Mouse (Mus musculus) neural tube, embryonic 14.5 days (tissue): Measurements from ENCODE around the gene Zbtb40. TPM values are rescaled to one million over a fixed set of nuclear protein-coding genes. Genes with fewer than 3 reads are reported as not detected.

ENCODE experiments used
- ATAC-seq: fragments of 200-750 bp; cut with Nextera tagmentation; 2 replicates; pipeline ENCODE4 v1.8.0; 2017; ENCODE audit warnings: low read depth, mild to moderate bottlenecking, moderate TSS enrichment, moderate library complexity
- H3K27ac ChIP-seq: fragments of 300-500 bp; sonication (generic); 2 replicates; pipeline ENCODE4 v1.5.1; 2014; ENCODE audit warnings: low read depth, mild to moderate bottlenecking, control low read depth, low read length, moderate library complexity, mixed read lengths
- H3K27me3 ChIP-seq: fragments of 300-500 bp; sonication (generic); 2 replicates; pipeline ENCODE4 v1.6.1; 2014; ENCODE audit warnings: low read length; ENCODE audit not compliant: control insufficient read depth, insufficient read depth
- H3K36me3 ChIP-seq: fragments of 300-500 bp; sonication (generic); 2 replicates; pipeline ENCODE4 v1.6.1; 2014; ENCODE audit warnings: low read length, mixed read lengths; ENCODE audit not compliant: control insufficient read depth, insufficient read depth
- H3K4me1 ChIP-seq: fragments of 300-500 bp; sonication (generic); 2 replicates; pipeline ENCODE4 v1.6.1; 2014; ENCODE audit warnings: low read length; ENCODE audit not compliant: control insufficient read depth, insufficient read depth
- H3K4me2 ChIP-seq: fragments of 300-500 bp; sonication (generic); 2 replicates; pipeline ENCODE4 v1.6.1; 2014; ENCODE audit warnings: mild to moderate bottlenecking, low read depth, low read length, control low read depth
- H3K4me3 ChIP-seq: fragments of 300-500 bp; sonication (generic); 2 replicates; pipeline ENCODE4 v1.5.1; 2014; ENCODE audit warnings: low read depth, low read length, control low read depth, mixed read lengths
- H3K9ac ChIP-seq: fragments of 300-500 bp; sonication (generic); replicated peaks from 2 replicates; pipeline ENCODE4 v1.6.1; 2014; ENCODE audit warnings: low read depth, mild to moderate bottlenecking, control low read depth, low read length, mixed read lengths
- H3K9me3 ChIP-seq: fragments of 300-500 bp; sonication (generic); 2 replicates; pipeline ENCODE4 v1.6.1; 2016; ENCODE audit warnings: low read length; ENCODE audit not compliant: control insufficient read depth
- WGBS: fragments of 180-500 bp; shearing (Covaris S2); extraction: QIAGEN DNeasy Blood & Tissue Kit; methylation state at CpG from one replicate; pipeline ENCODE4 v1.1.7; 2014; 5-methylcytosine and 5-hydroxymethylcytosine counted together
- polyA plus RNA-seq: library from polyadenylated mRNA; unstranded; fragments of >200 nt; fragmentation: Nextera tagmentation; extraction: Ambion mirVana; gene quantifications from 2 replicates; pipeline ENCODE4 v1.2.1, GENCODE M21; 2014

Zbtb40 gene
- polyA plus RNA-seq, 1 experiment from 2014 or later: 4.7 TPM

DNA sequence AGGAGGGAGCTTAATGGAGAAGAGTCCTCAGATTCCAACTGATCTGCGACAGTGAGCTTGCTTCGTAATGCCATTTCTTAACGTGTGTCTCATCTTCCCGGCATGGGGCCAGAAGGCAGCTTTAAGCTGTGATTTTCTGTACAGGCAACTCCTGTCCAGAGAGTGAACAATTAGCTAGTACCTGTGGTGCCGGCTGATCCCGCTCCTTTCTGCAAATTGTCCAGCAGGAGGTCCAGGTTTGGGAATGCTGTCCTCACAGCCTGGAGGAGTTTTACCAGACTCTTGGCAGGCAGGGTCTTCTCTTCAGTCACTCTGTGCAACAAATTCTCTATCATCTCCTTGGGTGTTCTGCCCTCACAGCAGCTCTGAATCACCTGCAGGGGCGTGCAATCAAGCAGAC lies 47.6 kb downstream of the Zbtb40 start:
- 74% methylated on average over 7 of the region's 7 CpGs for WGBS
- no peak overlapping the region for H3K27ac ChIP-seq
- H3K9me3 ChIP-seq: no peaks in the 10 kb centered on the region
- 0 out of 2 replicates have a peak, but pooled peaks cover 3% of the 10 kb centered on the region for H3K36me3 ChIP-seq
- no peak overlapping the region for H3K9ac ChIP-seq
- no peak overlapping the region for H3K4me2 ChIP-seq
- H3K4me1 ChIP-seq: peaks cover 6% of the 10 kb centered on the region; the same call in 1 of the 2 replicates
- no peaks in the 10 kb centered on the region for H3K27me3 ChIP-seq
- no peak overlapping the region for H3K4me3 ChIP-seq
- no peak for ATAC-seq

DNA sequence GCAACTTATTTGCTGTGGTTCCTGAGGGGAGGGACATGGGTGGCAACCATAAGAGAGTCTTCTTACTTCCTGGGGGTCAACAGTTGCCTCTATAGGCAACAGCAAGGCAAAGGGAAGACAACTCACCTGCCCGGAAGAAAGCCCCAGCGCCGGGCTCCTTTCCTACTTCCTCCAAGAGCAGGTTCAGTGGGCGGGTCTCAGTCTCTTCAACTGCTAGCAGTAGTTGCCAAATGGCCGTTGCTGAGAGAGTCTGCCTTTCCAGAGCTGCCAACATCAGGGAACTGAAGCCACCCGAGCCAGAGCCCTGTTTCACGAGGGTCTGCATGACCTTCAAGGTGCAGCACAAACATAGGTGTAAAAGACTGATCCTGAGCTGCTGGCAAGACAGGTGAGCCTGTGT lies 50.2 kb downstream of the Zbtb40 start:
- Histone ChIP-seq H3K27me3 (no peaks in the 10 kb centered on the region), H3K9ac (no peak overlapping the region), H3K4me3 (no peak overlapping the region), H3K27ac (no peak overlapping the region), H3K4me1 (0 out of 2 replicates have a peak, but pooled peaks cover 3% of the 10 kb centered on the region), H3K4me2 (no peak overlapping the region), H3K36me3 (0 out of 2 replicates have a peak, but pooled peaks cover 12% of the 10 kb centered on the region), H3K9me3 (no peaks in the 10 kb centered on the region)
- no peak for ATAC-seq
- whole genome bisulfite sequencing: 89% methylated on average over 7 of the region's 7 CpGs

DNA sequence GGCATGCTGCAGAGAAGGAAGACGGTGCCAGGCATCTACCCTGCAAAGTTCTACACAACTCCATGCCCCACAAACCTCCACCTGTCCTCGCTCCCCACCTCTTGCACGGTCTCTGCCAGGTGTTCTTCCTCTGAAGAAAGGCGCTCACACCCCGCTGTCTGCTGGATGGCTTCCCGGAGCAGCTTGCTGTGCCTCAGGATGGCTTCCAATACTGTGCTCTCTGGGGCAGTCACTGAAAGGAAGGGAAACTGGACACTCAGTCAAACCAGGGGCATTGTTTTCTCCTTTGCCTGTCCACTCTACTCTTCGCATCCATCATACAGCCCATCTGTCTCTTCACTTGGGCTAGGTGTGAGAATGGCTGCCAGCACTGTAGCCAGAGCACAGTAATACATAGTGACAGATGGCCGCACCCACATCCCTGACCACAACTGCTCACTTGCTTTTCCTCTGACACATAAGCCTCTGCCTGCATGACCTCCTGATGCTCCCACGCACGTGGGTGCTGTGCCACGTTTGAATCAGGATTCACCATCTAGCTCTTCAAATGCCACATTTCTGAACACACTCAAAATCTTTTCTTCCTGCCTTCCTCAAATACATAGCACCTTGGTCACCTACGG lies 50.8 kb downstream of the Zbtb40 start:
- no peaks in the 10 kb centered on the region for H3K27me3 ChIP-seq
- H3K4me2 ChIP-seq: no peak overlapping the region
- WGBS: 93% methylated on average over 12 of the region's 12 CpGs
- no peaks in the 10 kb centered on the region for H3K9me3 ChIP-seq
- 0 out of 2 replicates have a peak, but pooled peaks cover 12% of the 10 kb centered on the region for H3K36me3 ChIP-seq
- no peak for ATAC-seq
- 0 out of 2 replicates have a peak, but pooled peaks cover 3% of the 10 kb centered on the region for H3K4me1 ChIP-seq
- no peak overlapping the region for H3K9ac ChIP-seq
- H3K4me3 ChIP-seq: no peak overlapping the region
- H3K27ac ChIP-seq: no peak overlapping the region

DNA sequence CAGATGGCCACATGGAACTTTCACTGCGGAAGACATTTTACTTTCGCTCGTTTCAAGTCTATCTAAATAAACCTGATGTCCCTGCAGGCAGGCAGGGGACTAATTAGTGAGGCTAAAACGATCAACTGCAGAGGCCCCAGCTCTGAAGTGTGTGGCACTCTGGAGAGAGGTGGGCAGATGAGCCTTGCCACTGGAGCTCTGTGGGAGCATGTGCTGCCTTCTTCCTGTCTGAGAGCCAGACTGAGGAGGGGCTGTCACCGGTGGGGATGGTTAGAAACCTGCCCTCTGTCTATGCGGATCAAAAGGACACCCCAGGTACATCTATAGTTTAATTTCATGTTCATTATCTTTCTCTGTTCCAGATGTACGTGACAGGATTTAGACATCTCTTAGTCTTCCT lies 51.7 kb downstream of the Zbtb40 start:
- no peak overlapping the region for H3K9ac ChIP-seq
- no peak for ATAC-seq
- H3K27me3 ChIP-seq: no peaks in the 10 kb centered on the region
- no peak overlapping the region for H3K4me2 ChIP-seq
- no peaks in the 10 kb centered on the region for H3K9me3 ChIP-seq
- H3K4me1 ChIP-seq: 0 out of 2 replicates have a peak, but pooled peaks cover 3% of the 10 kb centered on the region
- 60% methylated on average over 7 of the region's 7 CpGs for WGBS
- H3K36me3 ChIP-seq: 0 out of 2 replicates have a peak, but pooled peaks cover 12% of the 10 kb centered on the region
- H3K4me3 ChIP-seq: no peak overlapping the region
- H3K27ac ChIP-seq: no peak overlapping the region

DNA sequence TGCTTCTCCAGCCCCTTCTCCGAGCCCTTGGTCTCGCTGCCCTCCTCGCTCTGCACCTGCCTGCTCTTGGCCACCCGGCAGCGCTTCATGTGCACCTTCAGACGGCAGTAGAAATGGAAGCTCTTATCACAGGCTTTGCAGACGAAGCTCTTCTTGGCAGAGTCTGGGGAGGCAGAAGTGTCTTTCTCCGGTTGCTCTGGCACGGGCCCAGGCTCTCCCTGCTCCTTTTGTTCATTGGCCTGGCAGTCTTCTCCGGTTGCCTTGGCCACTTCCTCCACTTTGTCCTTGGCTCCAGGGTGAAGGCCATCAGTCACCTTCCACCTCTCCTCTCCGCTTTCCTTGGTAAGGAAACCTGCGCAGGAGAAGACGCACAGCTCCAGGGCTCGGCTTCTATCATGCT lies 53.2 kb downstream of the Zbtb40 start:
- ATAC-seq: no peak
- no peaks in the 10 kb centered on the region for H3K27me3 ChIP-seq

DNA sequence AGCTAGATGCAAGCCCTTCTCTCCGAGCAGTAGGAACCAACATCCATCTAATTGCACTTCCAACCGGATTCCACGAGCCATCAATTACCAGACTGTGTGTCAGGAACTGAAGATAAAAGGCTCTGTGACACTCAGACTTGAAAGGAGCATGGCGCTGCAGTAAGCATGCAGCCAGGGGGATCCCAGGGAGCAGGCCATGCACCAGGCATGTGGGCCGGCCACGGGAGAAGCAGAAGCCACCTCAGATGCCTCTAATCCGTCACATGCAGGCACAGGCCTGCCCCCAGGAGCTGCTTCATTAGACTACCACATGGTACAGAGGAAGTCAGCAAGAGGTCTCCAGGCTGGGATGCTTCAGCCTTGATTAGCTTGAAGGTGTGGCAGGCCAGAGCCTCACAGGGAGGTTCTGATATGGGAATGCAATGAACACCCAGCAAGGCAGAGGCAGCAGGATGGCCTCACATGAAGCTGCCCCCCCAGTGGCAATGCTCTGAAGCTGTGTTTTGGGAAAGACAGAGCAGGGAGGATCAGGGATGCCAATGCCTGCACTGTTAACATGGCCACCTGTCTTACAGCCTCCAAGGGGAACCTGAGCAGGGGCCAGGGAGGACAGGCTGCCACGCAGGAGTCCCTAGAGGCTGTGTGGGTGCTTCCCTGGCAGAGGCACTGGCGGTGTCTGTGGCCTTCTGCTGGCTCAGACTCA lies 66.5 kb downstream of the Zbtb40 start:
- Histone ChIP-seq H3K27ac (no peak overlapping the region), H3K4me3 (no peak overlapping the region), H3K36me3 (peaks cover 4% of the 10 kb centered on the region; the same call in 1 of the 2 replicates), H3K9me3 (no peaks in the 10 kb centered on the region), H3K4me2 (no peak overlapping the region), H3K4me1 (peaks cover 15% of the 10 kb centered on the region), H3K9ac (peak overlapping the region; percentile 2; the same call in 1 of the 2 replicates), H3K27me3 (no peaks in the 10 kb centered on the region)
- 45% methylated on average over 9 of the region's 9 CpGs for WGBS
- 0 out of 2 replicates have a peak, but pooled peaks have one; percentile 5 for ATAC-seq

More for the DNA sequence above, 53.2 kb downstream of the Zbtb40 start:
- 0 out of 2 replicates have a peak, but pooled peaks cover 12% of the 10 kb centered on the region for H3K36me3 ChIP-seq
- 83% methylated on average over 14 of the region's 14 CpGs for WGBS
- H3K4me3 ChIP-seq: no peak overlapping the region
- no peak overlapping the region for H3K4me2 ChIP-seq
- no peak overlapping the region for H3K27ac ChIP-seq
- H3K4me1 ChIP-seq: 0 out of 2 replicates have a peak, but pooled peaks cover 3% of the 10 kb centered on the region
- no peaks in the 10 kb centered on the region for H3K9me3 ChIP-seq
- no peak overlapping the region for H3K9ac ChIP-seq

DNA sequence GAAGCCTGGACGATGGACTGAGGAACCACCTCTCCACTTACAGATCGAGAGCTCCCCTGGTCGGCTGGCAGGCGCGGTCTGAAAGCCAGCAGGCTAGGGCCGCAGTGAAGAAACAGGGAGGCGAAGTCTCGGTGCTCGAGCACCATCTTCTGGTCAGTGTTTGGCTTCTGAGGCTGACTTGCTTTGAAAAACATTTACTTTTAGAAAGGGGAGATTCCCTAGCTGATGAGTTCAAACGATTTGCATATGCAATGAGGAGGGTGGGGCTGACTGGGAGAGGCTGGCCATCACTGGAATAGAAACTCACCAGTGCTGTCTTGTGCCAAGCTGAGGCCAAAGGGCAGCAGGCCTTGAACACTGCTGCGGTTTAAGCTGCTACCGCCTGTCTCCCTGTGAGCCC lies 67.3 kb downstream of the Zbtb40 start:
- ATAC-seq: peak; percentile 82
- H3K9me3 ChIP-seq: no peaks in the 10 kb centered on the region
- WGBS: 5% methylated on average over 12 of the region's 12 CpGs
- H3K4me1 ChIP-seq: peaks cover 15% of the 10 kb centered on the region
- H3K36me3 ChIP-seq: peaks cover 2% of the 10 kb centered on the region; the same call in 1 of the 2 replicates
- no peaks in the 10 kb centered on the region for H3K27me3 ChIP-seq
- no peak overlapping the region for H3K27ac ChIP-seq
- no peak overlapping the region for H3K4me3 ChIP-seq
- H3K4me2 ChIP-seq: no peak overlapping the region
- no peak overlapping the region for H3K9ac ChIP-seq

DNA sequence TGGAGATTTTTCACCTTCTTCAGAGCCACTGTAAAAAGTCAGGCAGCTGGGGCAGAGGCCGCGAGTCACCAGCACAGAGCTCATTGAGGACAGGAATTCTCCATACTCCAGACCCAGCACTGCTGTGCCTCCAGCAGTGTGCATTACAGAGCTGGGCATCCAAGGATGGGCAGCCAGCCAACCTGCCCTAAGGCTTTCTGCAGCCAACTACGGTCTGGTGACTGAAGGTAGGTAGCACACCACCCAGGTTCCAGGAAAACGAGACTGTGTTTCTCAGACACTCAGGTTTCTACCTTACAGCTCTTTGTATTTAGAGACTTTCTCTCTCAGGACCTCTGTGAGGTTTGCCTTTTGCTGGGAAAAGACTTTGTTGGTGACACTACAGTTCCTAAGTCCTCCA lies 67.7 kb downstream of the Zbtb40 start:
- H3K4me2 ChIP-seq: no peak overlapping the region
- peaks cover 15% of the 10 kb centered on the region for H3K4me1 ChIP-seq
- 64% methylated on average over 4 of the region's 4 CpGs for WGBS
- no peaks in the 10 kb centered on the region for H3K9me3 ChIP-seq
- no peaks in the 10 kb centered on the region for H3K27me3 ChIP-seq
- ATAC-seq: no peak
- H3K4me3 ChIP-seq: no peak overlapping the region
- no peak overlapping the region for H3K27ac ChIP-seq
- no peaks in the 10 kb centered on the region for H3K36me3 ChIP-seq
- H3K9ac ChIP-seq: no peak overlapping the region

DNA sequence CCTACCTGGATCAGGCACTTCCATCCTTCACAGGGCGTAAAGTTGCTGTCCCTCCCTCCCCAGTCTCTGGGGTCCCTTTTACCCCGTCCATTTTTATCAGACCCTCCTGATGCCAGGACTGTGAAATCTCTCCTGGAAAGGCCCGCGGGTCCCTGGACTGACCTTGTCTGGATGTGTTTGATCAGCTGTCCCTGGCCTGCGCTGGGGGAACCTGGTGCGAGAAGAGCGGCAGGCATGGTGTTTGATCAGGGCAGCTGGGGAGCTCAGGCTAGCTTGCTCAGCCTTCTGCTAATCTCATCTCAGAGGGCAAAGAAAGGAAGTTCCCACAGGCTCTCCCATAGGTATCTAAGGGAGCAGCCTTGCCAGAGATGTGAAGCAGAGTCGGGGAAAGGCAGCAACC lies 71.4 kb downstream of the Zbtb40 start:
- H3K9me3 ChIP-seq: no peaks in the 10 kb centered on the region
- no peaks in the 10 kb centered on the region for H3K36me3 ChIP-seq
- H3K9ac ChIP-seq: no peak overlapping the region
- H3K4me2 ChIP-seq: no peak overlapping the region
- WGBS: 68% methylated on average over 8 of the region's 8 CpGs
- no peak overlapping the region for H3K27ac ChIP-seq
- H3K4me1 ChIP-seq: peaks cover 14% of the 10 kb centered on the region
- ATAC-seq: no peak
- H3K4me3 ChIP-seq: no peak overlapping the region
- 0 out of 2 replicates have a peak, but pooled peaks cover 3% of the 10 kb centered on the region for H3K27me3 ChIP-seq
